Mouse (Mus musculus): ENCODE measurements around the gene Rcl1.

The Rcl1 gene

GRCm38 (mm10) chr19:29151443-29151842, 50.3 kb downstream of the Rcl1 start:
- no peak for DNase-seq (ENCODE audit: low read depth)

- DNase-seq (ENCODE audit: low read depth) = no peak
These were observed 54.4 kb downstream of the Rcl1 start for GRCm38 (mm10) chr19:29155552-29155951.

- DNase-seq (ENCODE audit: low read depth) = no peak
These were observed 55.2 kb downstream of the Rcl1 start for GRCm38 (mm10) chr19:29156417-29156816.

GRCm38 (mm10) chr19:29157678-29158466, 56.7 kb downstream of the Rcl1 start:
- DNase-seq (ENCODE audit: low read depth) = no peak

GRCm38 (mm10) chr19:29158486-29158885, 57.3 kb downstream of the Rcl1 start:
- DNase-seq (ENCODE audit: low read depth) = no peak

- no peak for DNase-seq (ENCODE audit: low read depth)
These were observed 62.8 kb downstream of the Rcl1 start for GRCm38 (mm10) chr19:29163817-29164527.

GRCm38 (mm10) chr19:29164528-29165166, 63.5 kb downstream of the Rcl1 start:
- no peak for DNase-seq (ENCODE audit: low read depth)

- no peak for DNase-seq (ENCODE audit: low read depth)
These were observed 66.8 kb downstream of the Rcl1 start for GRCm38 (mm10) chr19:29167938-29168337.

- no peak for DNase-seq (ENCODE audit: low read depth)
These were observed 79.2 kb downstream of the Rcl1 start for GRCm38 (mm10) chr19:29180336-29180735.

- DNase-seq (ENCODE audit: low read depth) = no peak
These were observed 81.0 kb downstream of the Rcl1 start for GRCm38 (mm10) chr19:29182166-29182565.

- DNase-seq (ENCODE audit: low read depth) = no peak
These were observed 83.9 kb downstream of the Rcl1 start for GRCm38 (mm10) chr19:29185122-29185521.

- DNase-seq (ENCODE audit: low read depth) = no peak
These were observed 84.5 kb downstream of the Rcl1 start for GRCm38 (mm10) chr19:29185552-29186232.

GRCm38 (mm10) chr19:29188879-29189278, 87.7 kb downstream of the Rcl1 start:
- no peak for DNase-seq (ENCODE audit: low read depth)
